Mouse (Mus musculus) MEL (cell line): Measurements from ENCODE around the gene Eomes. TPM values are rescaled to one million over a fixed set of nuclear protein-coding genes. Genes with fewer than 3 reads are reported as not detected.

Experiments used
- DNase-seq: peaks from one replicate; pipeline ENCODE4 v3.0.0; 2011; ENCODE audit warnings: low read depth, low spot score
- H3K27ac ChIP-seq: 2 replicates; pipeline ENCODE4 v1.5.1; 2012; ENCODE audit warnings: low read depth, mild to moderate bottlenecking, control low read depth, low read length, moderate library complexity; ENCODE audit not compliant: control insufficient read depth
- H3K27me3 ChIP-seq, 2 experiments: fragments of 150-350 bp in 1 of 2; sonication (generic) in 1 of 2; 2 replicates each; pipeline ENCODE4 v1.6.1; 2012; ENCODE audit warnings: low read length in 2 of 2, mild to moderate bottlenecking in 2 of 2, improper control_type of control experiment in 1 of 2, moderate library complexity in 1 of 2; ENCODE audit not compliant: insufficient read depth in 2 of 2, control insufficient read depth in 1 of 2
- H3K36me3 ChIP-seq, 2 experiments: 2 replicates each; pipeline ENCODE4 v1.6.1; 2012 to 2014; ENCODE audit warnings: low read length in 2 of 2, improper control_type of control experiment in 1 of 2, inconsistent platforms in 1 of 2, mild to moderate bottlenecking in 1 of 2; ENCODE audit not compliant: insufficient read depth in 2 of 2, control insufficient read depth in 1 of 2
- H3K4me1 ChIP-seq, 2 experiments: fragments of 150-350 bp in 1 of 2; sonication (generic) in 1 of 2; 2 replicates each; pipeline ENCODE4 v1.6.1; 2012; ENCODE audit warnings: low read length in 2 of 2, improper control_type of control experiment in 1 of 2, mild to moderate bottlenecking in 1 of 2; ENCODE audit not compliant: insufficient read depth in 2 of 2, control insufficient read depth in 1 of 2
- H3K4me3 ChIP-seq, 2 experiments: fragments of 150-350 bp in 1 of 2; sonication (generic) in 1 of 2; 2 replicates each; pipeline ENCODE4 v1.5.1; 2012; ENCODE audit warnings: low read depth in 2 of 2, low read length in 2 of 2, mild to moderate bottlenecking in 2 of 2, moderate library complexity in 2 of 2, control low read depth in 1 of 2, improper control_type of control experiment in 1 of 2; ENCODE audit not compliant: control insufficient read depth in 1 of 2, insufficient read depth in 1 of 2
- H3K79me2 ChIP-seq: 2 replicates; pipeline ENCODE4 v1.6.1; 2012; ENCODE audit warnings: mild to moderate bottlenecking, low read length, moderate library complexity; ENCODE audit not compliant: control insufficient read depth, poor library complexity, insufficient read depth
- H3K9ac ChIP-seq: 2 replicates; pipeline ENCODE4 v1.6.1; 2012; ENCODE audit warnings: low read depth, mild to moderate bottlenecking, control low read depth, low read length, moderate library complexity; ENCODE audit not compliant: control insufficient read depth, poor library complexity, severe bottlenecking
- H3K9me3 ChIP-seq: fragments of 150-350 bp; sonication (generic); replicated peaks from 2 replicates; pipeline ENCODE4 v1.6.1; 2012; ENCODE audit warnings: mild to moderate bottlenecking, low read length, improper control_type of control experiment, moderate library complexity; ENCODE audit not compliant: insufficient read depth
- BHLHE40 ChIP-seq: IDR thresholded peaks from 2 replicates; pipeline ENCODE4 v1.6.1; 2012; ENCODE audit warnings: low read depth, mild to moderate bottlenecking, inconsistent platforms, low read length, improper control_type of control experiment, borderline replicate concordance
- CHD1 ChIP-seq: IDR thresholded peaks from 2 replicates; pipeline ENCODE4 v1.6.1; 2012; ENCODE audit warnings: low read depth, mild to moderate bottlenecking, inconsistent platforms, low read length, improper control_type of control experiment
- CHD2 ChIP-seq: IDR thresholded peaks from 2 replicates; pipeline ENCODE4 v1.6.1; 2011; ENCODE audit warnings: low read length, improper control_type of control experiment
- CTCF ChIP-seq, 3 experiments: IDR thresholded peaks in 2 of 3; conservative IDR thresholded peaks in 1 of 3; 2 replicates each; pipeline ENCODE4 v1.5.1; 2011 to 2012; ENCODE audit warnings: low read length in 3 of 3, low read depth in 2 of 3, mild to moderate bottlenecking in 2 of 3, improper control_type of control experiment in 1 of 3, inconsistent platforms in 1 of 3, mixed read lengths in 1 of 3, moderate library complexity in 1 of 3; ENCODE audit not compliant: control insufficient read depth in 1 of 3, insufficient read depth in 1 of 3, poor library complexity in 1 of 3, severe bottlenecking in 1 of 3
- E2F4 ChIP-seq: IDR thresholded peaks from 2 replicates; pipeline ENCODE4 v1.6.1; 2011; ENCODE audit warnings: low read depth, low read length, improper control_type of control experiment, borderline replicate concordance
- ETS1 ChIP-seq: IDR thresholded peaks from 2 replicates; pipeline ENCODE4 v1.6.1; 2012; ENCODE audit warnings: low read depth, mild to moderate bottlenecking, inconsistent platforms, low read length, improper control_type of control experiment, moderate library complexity
- HCFC1 ChIP-seq: IDR thresholded peaks from 2 replicates; pipeline ENCODE4 v1.6.1; 2012; ENCODE audit warnings: low read depth, mild to moderate bottlenecking, inconsistent platforms, low read length, improper control_type of control experiment, moderate library complexity
- JUND ChIP-seq: IDR thresholded peaks from 2 replicates; pipeline ENCODE4 v1.6.1; 2011; ENCODE audit warnings: low read depth, mild to moderate bottlenecking, improper control_type of control experiment, low read length
- MAFK ChIP-seq: IDR thresholded peaks from 2 replicates; pipeline ENCODE4 v1.6.1; 2011; ENCODE audit warnings: low read depth, mild to moderate bottlenecking, low read length, improper control_type of control experiment, borderline replicate concordance
- MAX ChIP-seq: IDR thresholded peaks from 2 replicates; pipeline ENCODE4 v1.6.1; 2011; ENCODE audit warnings: low read length, improper control_type of control experiment
- MXI1 ChIP-seq: IDR thresholded peaks from 2 replicates; pipeline ENCODE4 v1.6.1; 2011; ENCODE audit warnings: mild to moderate bottlenecking, low read depth, low read length, improper control_type of control experiment
- MYB ChIP-seq: IDR thresholded peaks from 2 replicates; pipeline ENCODE4 v1.6.1; 2011; ENCODE audit warnings: mild to moderate bottlenecking, low read depth, low read length, improper control_type of control experiment
- MYC ChIP-seq: IDR thresholded peaks from 2 replicates; pipeline ENCODE4 v1.6.1; 2011; ENCODE audit warnings: low read depth, mild to moderate bottlenecking, low read length, improper control_type of control experiment, moderate library complexity
- NELFE ChIP-seq: IDR thresholded peaks from 2 replicates; pipeline ENCODE4 v1.6.1; 2011; ENCODE audit warnings: low read depth, low read length, improper control_type of control experiment
- NRF1 ChIP-seq: IDR thresholded peaks from 2 replicates; pipeline ENCODE4 v1.6.1; 2014; ENCODE audit warnings: low read depth, mild to moderate bottlenecking, inconsistent platforms, low read length, improper control_type of control experiment, moderate library complexity; ENCODE audit not compliant: poor library complexity, insufficient read depth, severe bottlenecking
- POLR2AphosphoS5 ChIP-seq: IDR thresholded peaks from 2 replicates; pipeline ENCODE4 v1.6.1; 2012; ENCODE audit warnings: low read depth, borderline replicate concordance, mild to moderate bottlenecking, inconsistent platforms, low read length, moderate library complexity, mixed read lengths
- RAD21 ChIP-seq: IDR thresholded peaks from 2 replicates; pipeline ENCODE4 v1.6.1; 2011; ENCODE audit warnings: mild to moderate bottlenecking, low read depth, low read length, improper control_type of control experiment
- RCOR1 ChIP-seq: IDR thresholded peaks from 2 replicates; pipeline ENCODE4 v1.6.1; 2012; ENCODE audit warnings: low read depth, mild to moderate bottlenecking, inconsistent platforms, low read length, improper control_type of control experiment
- SIN3A ChIP-seq: IDR thresholded peaks from 2 replicates; pipeline ENCODE4 v1.6.1; 2012; ENCODE audit warnings: low read length, improper control_type of control experiment, inconsistent platforms
- SMC3 ChIP-seq: IDR thresholded peaks from 2 replicates; pipeline ENCODE4 v1.6.1; 2011; ENCODE audit warnings: low read depth, low read length, improper control_type of control experiment
- TBP ChIP-seq: IDR thresholded peaks from 2 replicates; pipeline ENCODE4 v1.8.0; 2011; ENCODE audit warnings: low read depth, low read length, improper control_type of control experiment
- TCF12 ChIP-seq: IDR thresholded peaks from 2 replicates; pipeline ENCODE4 v1.6.1; 2014; ENCODE audit warnings: low read depth, mild to moderate bottlenecking, inconsistent platforms, low read length, improper control_type of control experiment, moderate library complexity
- UBTF ChIP-seq: IDR thresholded peaks from 2 replicates; pipeline ENCODE4 v1.6.1; 2012; ENCODE audit warnings: low read depth, mild to moderate bottlenecking, inconsistent platforms, low read length, improper control_type of control experiment, moderate library complexity, borderline replicate concordance; ENCODE audit not compliant: insufficient read depth
- USF1 ChIP-seq: IDR thresholded peaks from 2 replicates; pipeline ENCODE4 v1.6.1; 2014; ENCODE audit warnings: low read depth, mild to moderate bottlenecking, inconsistent platforms, low read length, improper control_type of control experiment, moderate library complexity
- ZC3H11A ChIP-seq: IDR thresholded peaks from 2 replicates; pipeline ENCODE4 v1.6.1; 2012; ENCODE audit warnings: low read depth, mild to moderate bottlenecking, inconsistent platforms, low read length, improper control_type of control experiment
- ZMIZ1 ChIP-seq: IDR thresholded peaks from 2 replicates; pipeline ENCODE4 v1.6.1; 2012; ENCODE audit warnings: low read depth, mild to moderate bottlenecking, inconsistent platforms, low read length, improper control_type of control experiment, moderate library complexity
- polyA plus RNA-seq, 2 experiments: library from polyadenylated mRNA; stranded (reverse) in 1 of 2; unstranded in 1 of 2; fragments of >175 nt in 1 of 2; fragments of >200 nt in 1 of 2; gene quantifications; 2 replicates each; pipeline versions ENCODE4 v1.2.1 to v1.2.4; 2012; ENCODE audit warnings: low replicate concordance in 2 of 2, low read depth in 1 of 2; ENCODE audit not compliant: insufficient read length in 2 of 2, insufficient read depth in 1 of 2, missing spikeins in 1 of 2
- total RNA-seq: library from RNA; depleted of rRNA; stranded (reverse); fragments of 300-350 nt; gene quantifications from 2 replicates; pipeline ENCODE4 v1.2.3, GENCODE M21; 2012

The Eomes gene
- total and polyA plus RNA-seq, 3 experiments, result not detected

GRCm38 (mm10) chr9:118530679-118531078 lies 52.7 kb downstream of the Eomes start:
- no peaks in the 10 kb centered on the region for H3K9me3 ChIP-seq
- DNase-seq, result no peak
- H3K79me2 ChIP-seq, result no peaks in the 10 kb centered on the region
- H3K4me3 ChIP-seq, result no peak overlapping the region
- H3K27me3 ChIP-seq, result no peaks in the 10 kb centered on the region
- no peaks in the 10 kb centered on the region; a peak in 1 of 4 replicates for H3K4me1 ChIP-seq
- H3K27ac ChIP-seq, result no peak overlapping the region
- no peak overlapping the region for H3K9ac ChIP-seq
- peaks cover 0 to 32% of the 10 kb centered on the region in 2 experiments; a peak in 2 of 4 replicates for H3K36me3 ChIP-seq
- TF ChIP-seq CHD2 (no peak), USF1 (no peak), NRF1 (no peak), RAD21 (no peak), MAX (no peak), POLR2AphosphoS5 (no peak), ETS1 (no peak), NELFE (no peak), E2F4 (no peak), UBTF (no peak), ZMIZ1 (no peak), MXI1 (no peak), RCOR1 (no peak), BHLHE40 (no peak), HCFC1 (no peak)

DNA sequence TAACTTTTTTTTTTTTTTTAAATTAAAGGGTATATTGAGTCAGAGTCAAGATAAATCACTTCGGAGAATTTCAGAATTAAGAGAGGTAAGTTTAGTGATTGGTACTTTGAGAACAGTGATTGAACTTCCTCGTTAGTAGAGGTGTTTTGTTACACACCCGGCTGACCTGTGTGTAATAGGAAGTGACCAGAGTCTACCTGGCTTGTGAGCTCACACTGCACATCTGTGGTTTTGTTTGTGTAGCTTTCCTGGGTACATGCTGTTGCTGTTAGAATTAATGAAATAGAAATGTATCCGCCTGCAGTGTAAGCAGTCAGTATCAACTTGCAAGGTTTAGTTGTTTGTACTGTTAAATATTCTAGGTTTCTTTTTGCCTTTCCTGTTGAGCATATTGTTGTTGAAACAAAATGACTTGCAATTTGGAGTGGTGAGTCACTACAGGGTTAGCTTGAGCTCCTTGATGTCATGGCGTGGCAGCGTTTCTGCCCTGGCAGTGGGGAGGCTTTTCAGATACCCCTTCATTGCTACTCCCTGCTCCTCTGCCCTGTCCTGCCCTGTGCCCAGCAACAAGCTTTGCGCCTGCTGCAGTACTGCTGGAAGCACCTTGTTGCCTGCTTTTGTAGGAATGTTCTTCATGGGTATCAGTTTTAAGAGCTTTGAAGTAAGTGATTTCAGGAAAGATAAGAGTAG lies 54.6 kb downstream of the Eomes start:
- no peaks in the 10 kb centered on the region for H3K79me2 ChIP-seq
- no peak for DNase-seq
- no peak overlapping the region for H3K4me3 ChIP-seq
- TF ChIP-seq TCF12, result no peak
- TF ChIP-seq CHD2, result no peak
- no peak for TF ChIP-seq MYC
- TF ChIP-seq MYB, result no peak
- no peak for TF ChIP-seq SMC3
- no peak for TF ChIP-seq CHD1
- TF ChIP-seq E2F4, result no peak
- TF ChIP-seq MAFK, result no peak
- TF ChIP-seq JUND, result no peak
- TF ChIP-seq CTCF (IDR thresholded peaks at IDR 0.05 in 2 of 3, conservative IDR thresholded peaks at IDR 0.05 in 1 of 3; ENCODE audit: control insufficient read depth in 1 of 3, insufficient read depth in 1 of 3, low read depth in 2 of 3, low read length in 3 of 3, poor library complexity in 1 of 3, severe bottlenecking in 1 of 3), result no peak
- no peak for TF ChIP-seq SIN3A
- TF ChIP-seq BHLHE40, result no peak
- TF ChIP-seq NELFE, result no peak
- TF ChIP-seq TBP, result no peak
- TF ChIP-seq UBTF, result no peak
- TF ChIP-seq MXI1, result no peak
- no peak for TF ChIP-seq ZC3H11A
- no peak for TF ChIP-seq USF1
- peaks cover 6 to 10% of the 10 kb centered on the region in 2 experiments for H3K4me1 ChIP-seq
- no peaks in the 10 kb centered on the region for H3K27me3 ChIP-seq
- H3K9ac ChIP-seq, result no peak overlapping the region
- no peak overlapping the region for H3K27ac ChIP-seq
- H3K36me3 ChIP-seq, result peaks cover 10 to 30% of the 10 kb centered on the region in 2 experiments
- H3K9me3 ChIP-seq, result no peaks in the 10 kb centered on the region
